Mouse (Mus musculus) megakaryocyte, embryonic 14.5 days (primary cell): ENCODE results near the gene Snx29.

Experiments used
- FLI1 ChIP-seq: IDR thresholded peaks from 2 replicates; pipeline ENCODE4 v1.6.1; 2012; ENCODE audit warnings: low read length, inconsistent platforms, mixed read lengths
- GATA1 ChIP-seq: IDR thresholded peaks from 3 replicates; pipeline ENCODE4 v1.6.1; 2012; ENCODE audit warnings: mixed read lengths, low read length, inconsistent platforms, borderline replicate concordance

- no peak for TF ChIP-seq GATA1
- no peak for TF ChIP-seq FLI1
Observed at GRCm38 (mm10) chr16:11424568-11425145, 101.9 kb downstream of the Snx29 start.
